Mouse (Mus musculus) brain, embryonic 14.5 days (tissue): ENCODE measurements around the gene Lrp2bp.

Experiments used
- CTCF ChIP-seq: fragments of 200-500 bp; IDR thresholded peaks from 2 replicates; pipeline ENCODE4 v1.5.1; 2012; ENCODE audit warnings: inconsistent platforms, mild to moderate bottlenecking, moderate library complexity, borderline replicate concordance; ENCODE audit not compliant: insufficient read depth, insufficient read length; ENCODE audit errors: extremely low read depth
- POLR2A ChIP-seq: fragments of 200-500 bp; IDR thresholded peaks from 2 replicates; pipeline ENCODE4 v1.6.1; 2012; ENCODE audit warnings: mild to moderate bottlenecking, inconsistent platforms, borderline replicate concordance; ENCODE audit not compliant: poor library complexity, insufficient read depth, insufficient read length, severe bottlenecking; ENCODE audit errors: extremely low read depth

- TF ChIP-seq POLR2A (no peak), CTCF (no peak)
These were observed 11.2 kb downstream of the Lrp2bp start for GRCm38 (mm10) chr8:46010306-46010705.
